Mouse (Mus musculus) olfactory bulb, adult 2 months (tissue): ENCODE data around the gene Selenop.

ENCODE experiments used
- CTCF ChIP-seq: fragments of 200-500 bp; IDR thresholded peaks from 2 replicates; pipeline ENCODE4 v1.5.1; 2012; ENCODE audit warnings: low read depth, mild to moderate bottlenecking, low read length, moderate library complexity; ENCODE audit not compliant: insufficient read depth
- POLR2A ChIP-seq: fragments of 200-500 bp; IDR thresholded peaks from 2 replicates; pipeline ENCODE4 v1.6.1; 2012; ENCODE audit warnings: mild to moderate bottlenecking, low read depth, low read length, moderate library complexity; ENCODE audit not compliant: insufficient read depth

DNA sequence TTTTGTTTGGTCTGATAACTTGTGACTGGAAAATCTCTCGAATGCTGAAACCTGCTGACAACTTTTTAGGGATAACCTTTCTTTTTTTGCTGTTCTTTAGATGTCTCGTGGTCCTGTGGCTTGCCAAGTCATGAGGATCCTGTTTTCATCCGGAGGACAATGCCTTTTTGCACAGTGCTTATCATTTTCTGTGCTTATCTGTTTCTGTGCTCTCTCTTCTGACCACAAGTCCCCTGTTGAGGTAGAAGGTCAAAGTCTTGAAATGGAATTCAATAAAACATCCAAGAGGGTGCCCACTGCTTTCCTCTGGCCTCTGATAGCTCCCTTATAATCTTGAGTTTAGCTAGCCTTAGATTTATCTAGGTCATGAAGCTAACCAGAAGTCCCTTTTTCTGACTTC lies 41.8 kb upstream of the Selenop start:
- TF ChIP-seq POLR2A (no peak), CTCF (no peak)
